Mouse (Mus musculus) olfactory bulb, adult 2 months (tissue): Measurements from ENCODE around the gene Crnkl1. TPM values are rescaled to one million over a fixed set of nuclear protein-coding genes. Genes with fewer than 3 reads are reported as not detected.

ENCODE experiments used
- H3K27ac ChIP-seq: fragments of 200-500 bp; 2 replicates; pipeline ENCODE4 v1.5.1; 2012; ENCODE audit warnings: low read depth, low read length; ENCODE audit not compliant: insufficient read depth
- H3K4me1 ChIP-seq: fragments of 200-500 bp; 2 replicates; pipeline ENCODE4 v1.6.1; 2012; ENCODE audit warnings: low read length; ENCODE audit not compliant: control insufficient read depth, insufficient read depth
- H3K4me3 ChIP-seq: fragments of 200-500 bp; 2 replicates; pipeline ENCODE4 v1.5.1; 2012; ENCODE audit warnings: mild to moderate bottlenecking, low read depth, low read length, moderate library complexity; ENCODE audit not compliant: insufficient read depth
- CTCF ChIP-seq: fragments of 200-500 bp; IDR thresholded peaks from 2 replicates; pipeline ENCODE4 v1.5.1; 2012; ENCODE audit warnings: low read depth, mild to moderate bottlenecking, low read length, moderate library complexity; ENCODE audit not compliant: insufficient read depth
- POLR2A ChIP-seq: fragments of 200-500 bp; IDR thresholded peaks from 2 replicates; pipeline ENCODE4 v1.6.1; 2012; ENCODE audit warnings: mild to moderate bottlenecking, low read depth, low read length, moderate library complexity; ENCODE audit not compliant: insufficient read depth
- WGBS: fragments of 180-500 bp; shearing (Covaris S2); methylation state at CpG from one replicate; pipeline ENCODE4 v1.1.7; 2018; 5-methylcytosine and 5-hydroxymethylcytosine counted together
- polyA plus RNA-seq: library from polyadenylated mRNA; stranded (reverse); fragments of >200 nt; gene quantifications from 2 replicates; pipeline ENCODE4 v1.2.4, GENCODE M21; 2012; ENCODE audit warnings: low replicate concordance; ENCODE audit not compliant: missing spikeins, insufficient read depth, insufficient read length

Crnkl1 gene
- polyA plus RNA-seq, 1 experiment, result not detected

GRCm38 (mm10) chr2:145882398-145882797 is 52.4 kb downstream of the Crnkl1 start:
- H3K4me1 ChIP-seq, result peaks cover 14% of the 10 kb centered on the region; the same call in 1 of the 2 replicates
- WGBS, result 9% methylated on average over 2 of the region's 2 CpGs
- no peak overlapping the region for H3K4me3 ChIP-seq
- H3K27ac ChIP-seq, result no peak overlapping the region
- TF ChIP-seq POLR2A (no peak), CTCF (no peak)

- H3K4me1 ChIP-seq, result peaks cover 14% of the 10 kb centered on the region; the same call in 1 of the 2 replicates
- WGBS, result 53% methylated on average over 5 of the region's 5 CpGs
- no peak for TF ChIP-seq CTCF
- TF ChIP-seq POLR2A, result no peak
- H3K27ac ChIP-seq, result no peak overlapping the region
- no peak overlapping the region for H3K4me3 ChIP-seq
These were observed 52.9 kb downstream of the Crnkl1 start for GRCm38 (mm10) chr2:145881932-145882331.

- Histone ChIP-seq H3K4me1 (peaks cover 14% of the 10 kb centered on the region; the same call in 1 of the 2 replicates), H3K4me3 (no peak overlapping the region), H3K27ac (no peak overlapping the region)
- 75% methylated on average over 11 of the region's 11 CpGs for WGBS
- no peak for TF ChIP-seq CTCF
- no peak for TF ChIP-seq POLR2A
These were observed 53.7 kb downstream of the Crnkl1 start for GRCm38 (mm10) chr2:145880887-145881747.

GRCm38 (mm10) chr2:145877191-145877590 is 57.6 kb downstream of the Crnkl1 start:
- no peak overlapping the region for H3K27ac ChIP-seq
- TF ChIP-seq CTCF (no peak), POLR2A (no peak)
- H3K4me1 ChIP-seq, result peaks cover 3% of the 10 kb centered on the region; the same call in 1 of the 2 replicates
- H3K4me3 ChIP-seq, result no peak overlapping the region
- 86% methylated on average over 3 of the region's 3 CpGs for WGBS

GRCm38 (mm10) chr2:145874879-145875482 is 59.8 kb downstream of the Crnkl1 start:
- 62% methylated on average over 3 of the region's 3 CpGs for WGBS
- Histone ChIP-seq H3K4me1 (no peaks in the 10 kb centered on the region), H3K4me3 (no peak overlapping the region), H3K27ac (no peak overlapping the region)
- TF ChIP-seq POLR2A, result no peak
- no peak for TF ChIP-seq CTCF

- Histone ChIP-seq H3K4me1 (no peaks in the 10 kb centered on the region), H3K4me3 (no peak overlapping the region), H3K27ac (no peak overlapping the region)
- TF ChIP-seq CTCF, result no peak
- TF ChIP-seq POLR2A, result no peak
- WGBS, result 25% methylated on average over 1 of the region's 1 CpGs
These were observed 60.9 kb downstream of the Crnkl1 start for GRCm38 (mm10) chr2:145873953-145874352.

GRCm38 (mm10) chr2:145872099-145872498 is 62.7 kb downstream of the Crnkl1 start:
- 96% methylated on average over 1 of the region's 1 CpGs for whole genome bisulfite sequencing
- Histone ChIP-seq H3K27ac (no peak overlapping the region), H3K4me1 (no peaks in the 10 kb centered on the region), H3K4me3 (no peak overlapping the region)
- no peak for TF ChIP-seq POLR2A
- TF ChIP-seq CTCF, result no peak

- WGBS, result 46% methylated on average over 4 of the region's 4 CpGs
- H3K27ac ChIP-seq, result no peak overlapping the region
- no peaks in the 10 kb centered on the region for H3K4me1 ChIP-seq
- no peak for TF ChIP-seq POLR2A
- no peak for TF ChIP-seq CTCF
- H3K4me3 ChIP-seq, result no peak overlapping the region
These were observed 63.5 kb downstream of the Crnkl1 start for GRCm38 (mm10) chr2:145871308-145871707.

Other genes with a start within 250 kb of the Crnkl1 start
- gene Naa20, start 32.9 kb downstream of the Crnkl1 start, polyA plus RNA-seq, result not detected in 2 replicates
- not detected in 2 replicates for gene Cfap61, start 230 bp downstream of the Crnkl1 start, polyA plus RNA-seq